Mouse (Mus musculus): Measurements from ENCODE around the gene Inava. TPM values are rescaled to one million over a fixed set of nuclear protein-coding genes. Genes with fewer than 3 reads are reported as not detected.
A peak's percentile ranks its signal among the peaks of the same experiment; 100 is the strongest.

The Inava gene
- 2.8 and 3.3 TPM in 2 replicates for polyA plus RNA-seq (2012; rRNA removed)

DNA sequence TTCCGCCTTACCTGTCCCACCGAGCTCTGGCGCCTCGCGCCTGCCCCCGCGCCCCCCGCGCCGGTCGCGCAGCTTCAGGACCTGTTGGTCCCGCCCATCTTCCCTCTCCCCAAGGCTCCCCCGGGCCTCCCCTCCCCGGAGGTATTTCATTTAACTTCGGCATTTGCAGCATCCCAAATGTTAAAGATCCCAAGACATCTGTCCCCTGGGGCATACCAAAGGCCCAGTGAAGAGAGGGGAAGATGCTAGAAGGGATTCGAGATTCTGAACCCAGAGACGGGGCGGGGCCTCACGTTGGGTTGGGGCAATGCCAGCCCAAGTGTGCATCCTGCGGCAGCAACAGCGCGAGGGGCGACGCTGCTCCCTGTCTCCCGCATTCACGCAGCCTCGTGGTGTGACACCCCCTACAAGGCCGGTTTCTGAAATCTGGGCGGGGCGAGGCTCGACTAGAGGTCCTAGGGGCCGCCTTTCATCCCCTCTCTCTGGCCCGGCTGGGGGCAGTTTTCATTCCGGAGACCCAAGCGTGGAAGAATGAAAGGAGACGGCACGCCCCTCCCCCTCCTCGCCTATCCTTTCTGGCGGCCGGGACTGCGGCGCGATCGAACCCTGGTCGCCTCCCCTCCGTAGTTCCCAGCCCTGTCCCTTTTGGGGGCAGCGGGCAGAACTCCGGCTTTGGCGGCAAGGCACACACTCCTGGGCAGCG, at the start of gene Inava:
Inava (minus strand) TSS at position 373 of the 703 bp plus-strand sequence.
- peak in 1 of 2 experiments; percentile 36 for DNase-seq (ENCODE audit: extremely low spot score in 1 of 2, low spot score in 1 of 2)

DNA sequence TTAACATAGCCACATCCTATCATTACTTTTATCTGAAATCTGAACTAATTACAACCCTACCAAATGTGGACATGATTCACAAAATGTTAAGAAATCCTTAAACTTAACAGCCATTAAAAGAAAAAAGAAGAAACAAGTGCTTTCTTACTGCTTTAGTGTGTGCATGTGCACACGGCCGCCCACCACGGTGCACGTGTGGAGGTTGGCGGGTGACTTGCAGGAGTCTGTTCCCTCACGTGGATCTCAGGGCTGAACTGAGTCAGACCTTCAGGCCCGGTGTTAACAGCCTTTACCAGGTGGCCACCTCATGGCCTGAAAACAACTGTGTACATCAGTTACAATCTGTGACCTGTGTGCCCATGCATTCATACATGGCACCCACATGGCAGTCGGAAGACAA, 43.3 kb upstream of the Inava start:
- DNase-seq (ENCODE audit: extremely low spot score in 1 of 2, low spot score in 1 of 2) = no peak

DNA sequence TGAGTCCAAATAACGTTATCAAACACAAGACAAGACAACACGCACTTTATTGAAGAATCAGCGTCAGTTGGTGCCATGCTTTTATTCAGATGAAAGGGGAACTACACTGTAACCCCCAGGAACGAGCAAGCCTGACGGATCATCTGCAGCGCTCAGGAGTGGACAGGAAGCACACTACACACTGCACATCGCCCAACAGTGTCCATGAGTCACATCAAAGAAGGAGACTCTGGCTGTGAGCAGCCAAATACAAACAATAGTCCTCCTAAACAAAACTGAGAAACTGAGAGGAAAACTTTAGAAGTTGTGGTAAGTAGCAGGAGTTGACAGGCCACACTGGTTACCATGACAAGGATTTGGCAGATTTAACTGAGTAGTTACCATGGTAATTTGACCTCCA, 34.2 kb upstream of the Inava start:
- DNase-seq (ENCODE audit: extremely low spot score in 1 of 2, low spot score in 1 of 2) = no peak

DNA sequence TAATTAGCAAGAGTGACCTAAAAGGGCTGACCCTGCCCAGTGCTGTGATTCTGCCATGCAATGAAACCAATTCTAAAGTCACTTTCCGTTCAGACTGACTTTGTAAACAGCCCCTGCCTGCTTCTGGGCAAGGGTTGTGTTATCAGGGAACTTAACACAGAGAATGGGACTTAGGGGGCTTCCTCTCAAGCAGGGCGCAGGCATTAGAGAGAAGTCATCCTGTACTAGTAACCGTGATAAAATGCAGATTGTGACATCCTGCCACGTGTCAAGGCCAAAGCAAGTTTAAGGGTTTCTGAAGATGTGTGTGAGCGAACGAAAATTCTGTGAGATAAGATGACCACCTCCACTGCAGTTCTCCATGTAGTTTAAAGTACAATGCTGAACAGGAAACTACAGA, 32.1 kb upstream of the Inava start:
- DNase-seq (ENCODE audit: extremely low spot score in 1 of 2, low spot score in 1 of 2) = no peak

DNA sequence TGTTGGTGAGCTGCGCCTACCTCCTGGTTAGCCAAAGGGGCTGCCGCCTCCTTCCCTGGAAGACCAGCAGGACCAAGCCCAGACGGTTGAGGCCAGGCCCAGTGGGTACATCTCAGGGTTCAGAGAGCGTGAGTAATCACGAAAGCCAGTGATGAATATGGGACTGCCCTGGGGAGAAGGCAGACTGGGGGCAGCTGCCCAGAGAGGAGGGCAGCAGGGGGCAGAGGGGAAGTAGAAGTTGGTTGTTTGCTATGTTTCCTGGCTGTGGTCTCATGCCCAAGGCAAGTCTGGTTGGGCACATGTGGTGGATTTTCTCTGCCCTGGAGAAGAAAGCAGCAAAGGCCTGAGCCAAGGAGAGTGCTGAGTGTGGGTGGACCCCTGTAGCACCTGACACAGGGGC, 29.3 kb upstream of the Inava start:
- DNase-seq (ENCODE audit: extremely low spot score in 1 of 2, low spot score in 1 of 2) = no peak

DNA sequence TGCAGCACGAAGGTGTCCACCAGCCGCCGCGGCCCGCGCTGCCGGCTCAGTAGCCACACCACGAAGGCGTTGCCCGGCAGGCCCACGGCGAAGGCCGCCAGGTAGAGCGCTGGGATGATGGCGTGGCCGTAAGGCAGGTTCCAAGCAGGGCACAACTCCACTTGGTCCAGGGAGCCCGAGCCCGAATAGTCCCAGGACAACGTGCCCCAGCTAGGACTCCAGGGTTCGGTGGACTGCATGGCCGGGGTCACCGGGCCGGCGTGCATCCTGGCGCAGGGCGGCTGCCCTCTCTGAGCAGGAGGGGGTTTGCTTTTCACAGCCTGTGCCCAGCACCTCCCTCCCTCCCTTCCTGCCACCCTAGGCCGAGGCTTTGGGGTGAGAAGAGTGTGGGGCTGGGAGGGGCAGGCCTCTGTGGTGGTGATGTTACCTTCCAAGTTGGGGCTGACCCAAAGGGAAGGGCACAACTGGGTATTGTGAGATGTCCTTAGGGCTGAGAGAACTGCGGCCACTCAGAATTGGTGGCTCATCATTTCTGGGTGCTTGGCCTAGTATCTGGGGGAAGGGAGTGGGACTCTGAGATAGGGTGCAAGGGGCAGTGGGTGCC, 26.7 kb upstream of the Inava start, which contains the start of gene Gpr25:
Gpr25 (minus strand) TSS at position 239 of the 604 bp plus-strand sequence.
- no peak for DNase-seq (ENCODE audit: extremely low spot score in 1 of 2, low spot score in 1 of 2)

DNA sequence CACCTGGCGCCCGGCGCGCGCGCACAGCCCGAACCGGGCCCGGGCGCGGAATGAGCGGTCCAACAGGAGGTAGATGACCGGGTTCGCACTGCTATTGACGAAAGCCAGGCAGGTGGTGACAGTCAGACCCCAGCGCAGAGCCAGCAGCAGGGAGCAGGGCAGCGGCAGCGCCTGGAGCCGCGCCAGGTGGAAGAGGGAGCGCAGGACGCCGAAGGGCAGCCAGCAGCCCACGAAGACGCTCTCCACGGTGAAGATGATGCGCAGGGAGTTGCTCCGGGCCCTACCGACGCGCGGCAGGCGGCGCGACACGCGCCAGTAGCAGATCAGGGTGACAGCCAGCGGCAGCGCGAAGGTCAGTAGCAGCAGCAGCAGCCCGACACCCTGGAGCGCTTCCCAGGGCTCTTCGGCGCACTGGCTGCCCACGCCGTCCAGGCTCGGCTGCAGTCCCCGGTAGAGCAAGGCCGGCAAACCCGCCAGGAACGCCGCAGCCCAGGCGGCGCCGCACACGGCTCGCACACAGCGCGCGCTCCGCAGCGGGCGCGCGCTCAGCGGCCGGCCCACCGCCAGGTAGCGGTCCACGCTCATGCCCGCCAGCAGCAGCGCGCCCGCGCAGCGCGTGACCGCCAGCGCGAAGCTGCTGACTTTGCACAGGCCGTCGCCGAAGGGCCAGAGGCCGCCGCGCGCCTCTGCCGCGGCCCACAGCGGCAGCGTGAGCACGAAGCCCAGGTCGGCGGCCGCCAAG, 26.0 kb upstream of the Inava start:
- DNase-seq (ENCODE audit: extremely low spot score in 1 of 2, low spot score in 1 of 2) = peak in 1 of 2 experiments; percentile 68

DNA sequence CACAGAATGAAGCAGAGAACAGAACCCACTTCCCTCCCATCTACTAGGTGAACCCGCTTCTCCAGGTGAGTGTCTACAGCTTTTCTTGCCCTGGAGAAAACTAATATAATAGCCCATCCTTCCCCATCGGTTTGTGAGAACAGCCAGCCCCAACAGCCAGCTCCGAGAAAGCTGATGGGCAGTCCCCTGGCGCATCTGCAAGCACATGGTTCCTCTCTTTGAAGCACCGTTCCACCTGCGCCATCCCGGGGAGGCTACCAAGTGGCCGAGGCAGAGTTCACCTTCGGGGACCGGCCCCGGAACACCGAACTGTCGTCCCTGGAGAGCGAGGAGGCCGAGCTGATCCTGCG, 25.5 kb upstream of the Inava start:
- no peak for DNase-seq (ENCODE audit: extremely low spot score in 1 of 2, low spot score in 1 of 2)

DNA sequence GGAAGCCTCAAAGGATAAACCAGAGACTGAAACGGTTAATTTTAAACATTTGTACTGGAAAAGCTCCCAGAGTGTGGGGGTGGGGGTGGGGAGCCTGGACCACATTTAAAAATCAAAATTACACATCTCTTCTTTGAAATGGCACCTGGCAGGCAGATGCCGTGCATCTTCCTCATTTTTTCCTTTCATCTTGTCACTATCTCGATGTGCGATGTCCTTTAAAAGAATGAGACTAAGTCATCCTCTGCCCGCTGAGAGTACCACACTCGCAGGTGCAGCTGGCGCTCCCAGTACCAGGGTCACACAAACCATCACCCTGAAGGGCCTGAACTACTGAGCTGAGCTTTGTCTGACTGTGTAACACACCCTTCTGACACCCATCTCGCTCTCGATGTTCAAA, 24.4 kb upstream of the Inava start:
- no peak for DNase-seq (ENCODE audit: extremely low spot score in 1 of 2, low spot score in 1 of 2)

DNA sequence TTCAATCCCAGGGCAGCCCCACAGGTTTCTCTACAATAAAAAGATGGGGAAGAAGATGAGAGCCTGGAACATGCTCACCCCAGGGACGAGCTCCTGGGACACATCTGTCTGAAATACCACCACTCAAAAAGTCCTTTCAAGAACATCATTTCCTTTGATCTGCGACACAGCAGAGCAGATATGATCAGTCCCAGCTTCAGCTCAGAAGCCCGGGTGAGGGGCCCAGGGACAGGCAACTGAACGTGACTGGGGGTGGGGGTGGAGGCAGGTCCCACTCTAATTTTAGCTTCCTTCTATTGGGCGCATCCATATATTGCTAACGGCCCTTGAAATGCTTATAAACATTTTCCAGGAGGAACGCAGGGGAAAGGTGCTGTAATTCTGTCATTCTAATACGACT, 21.6 kb upstream of the Inava start:
- DNase-seq (ENCODE audit: extremely low spot score in 1 of 2, low spot score in 1 of 2) = no peak

DNA sequence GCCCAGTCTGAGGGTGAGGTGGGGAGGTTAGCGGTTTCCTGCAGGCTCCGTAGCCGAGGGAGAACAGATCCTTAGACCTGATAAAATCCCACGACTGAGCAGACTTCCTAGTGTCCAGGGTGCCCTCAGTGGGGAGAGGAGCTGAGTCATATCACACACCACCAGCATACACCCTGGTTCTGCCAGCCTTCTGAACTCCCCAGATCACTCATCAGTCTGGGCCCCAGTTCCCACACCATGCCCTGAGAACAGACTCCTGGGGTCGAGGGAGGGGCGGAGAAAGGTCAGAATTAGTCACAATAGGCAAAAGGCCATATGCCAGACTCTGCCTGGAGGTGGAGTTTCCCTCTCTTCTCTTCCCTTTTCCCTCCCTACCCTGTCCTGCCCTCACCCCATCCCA, 21.1 kb upstream of the Inava start:
- no peak for DNase-seq (ENCODE audit: extremely low spot score in 1 of 2, low spot score in 1 of 2)

DNA sequence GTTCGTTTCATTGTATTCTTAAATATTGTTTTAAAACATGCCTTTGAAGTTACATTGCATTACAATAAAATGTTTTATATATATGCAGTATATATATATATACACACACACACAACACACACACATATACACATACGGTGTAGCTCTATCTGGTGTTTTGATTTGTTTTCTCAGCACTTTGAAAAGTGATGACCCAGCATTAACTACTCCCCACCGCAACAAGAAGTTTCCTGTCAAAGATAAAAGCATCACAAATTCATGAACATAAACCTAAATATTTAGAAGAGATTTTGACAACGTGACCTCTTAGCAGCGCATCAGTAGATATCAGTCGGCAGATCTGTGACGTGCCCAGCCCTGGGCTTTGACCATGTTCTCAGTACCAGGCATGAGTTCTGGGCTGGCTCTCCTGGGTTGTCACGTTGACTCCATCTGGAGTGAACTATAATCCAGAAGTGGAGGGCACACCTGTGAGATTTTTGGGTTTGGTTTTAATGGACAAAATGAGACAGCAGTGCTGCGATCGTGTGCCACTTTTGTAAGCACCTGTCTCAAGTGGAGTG, 20.5 kb upstream of the Inava start:
- DNase-seq (ENCODE audit: extremely low spot score in 1 of 2, low spot score in 1 of 2) = no peak

DNA sequence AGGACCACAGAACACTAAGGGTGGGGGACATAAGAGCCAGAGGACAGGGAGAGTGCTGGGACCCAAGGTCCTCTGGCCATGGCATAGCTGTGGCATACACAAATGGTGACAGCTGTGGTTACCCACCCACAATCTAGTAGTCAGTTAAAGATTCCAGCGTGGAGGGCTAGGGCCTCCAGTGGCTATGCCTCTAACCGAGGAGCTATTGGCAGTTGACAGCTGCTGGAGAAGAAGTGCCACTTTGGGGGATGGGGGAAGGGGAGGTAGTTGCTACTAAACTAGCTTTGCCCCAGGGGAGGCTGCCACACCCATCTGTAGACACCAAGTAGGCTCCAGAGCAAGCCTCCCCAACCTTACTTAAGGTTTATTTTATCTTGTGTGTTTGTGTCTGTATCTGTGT, 19.4 kb upstream of the Inava start:
- DNase-seq (ENCODE audit: extremely low spot score in 1 of 2, low spot score in 1 of 2) = no peak

DNA sequence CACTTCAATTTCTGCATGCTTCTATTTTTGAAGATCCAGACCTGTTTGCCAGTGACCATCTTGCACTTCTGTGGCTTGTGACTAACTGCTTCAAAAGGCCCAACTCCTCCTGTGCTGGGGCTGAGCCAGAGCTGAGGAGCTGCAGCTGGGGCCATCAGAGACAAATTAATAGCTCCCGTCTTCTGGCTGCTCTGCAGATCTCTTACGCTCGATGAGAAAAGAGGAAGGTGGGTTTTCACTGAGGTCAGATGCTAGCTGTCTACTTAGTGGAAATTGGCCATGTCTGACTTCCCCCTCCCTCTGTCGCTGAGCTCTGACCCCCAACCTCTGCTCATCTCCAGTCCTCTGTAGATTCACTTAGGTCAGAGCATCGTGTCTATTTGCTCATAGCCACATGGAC, 15.6 kb upstream of the Inava start:
- DNase-seq (ENCODE audit: extremely low spot score in 1 of 2, low spot score in 1 of 2) = no peak

DNA sequence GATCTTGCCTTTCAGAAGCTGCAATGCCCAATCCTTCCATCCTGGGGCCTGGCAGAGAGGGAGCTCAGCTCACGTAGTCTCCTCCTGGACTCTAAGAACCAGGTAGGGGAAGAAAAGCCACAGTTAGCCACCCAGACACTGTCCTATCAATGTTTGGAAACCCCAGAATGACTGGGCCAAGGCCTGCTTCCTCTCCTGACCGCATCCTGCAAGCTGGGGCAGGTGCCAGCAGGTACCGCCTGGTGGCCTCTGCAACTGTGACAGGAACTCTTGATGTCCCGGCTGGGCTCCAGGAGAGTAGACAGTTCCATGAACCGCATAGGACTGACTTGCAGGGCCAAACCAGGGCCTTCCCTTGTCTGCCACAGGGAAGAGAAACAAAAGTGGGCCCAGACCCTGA, 13.3 kb upstream of the Inava start:
- DNase-seq (ENCODE audit: extremely low spot score in 1 of 2, low spot score in 1 of 2) = no peak

DNA sequence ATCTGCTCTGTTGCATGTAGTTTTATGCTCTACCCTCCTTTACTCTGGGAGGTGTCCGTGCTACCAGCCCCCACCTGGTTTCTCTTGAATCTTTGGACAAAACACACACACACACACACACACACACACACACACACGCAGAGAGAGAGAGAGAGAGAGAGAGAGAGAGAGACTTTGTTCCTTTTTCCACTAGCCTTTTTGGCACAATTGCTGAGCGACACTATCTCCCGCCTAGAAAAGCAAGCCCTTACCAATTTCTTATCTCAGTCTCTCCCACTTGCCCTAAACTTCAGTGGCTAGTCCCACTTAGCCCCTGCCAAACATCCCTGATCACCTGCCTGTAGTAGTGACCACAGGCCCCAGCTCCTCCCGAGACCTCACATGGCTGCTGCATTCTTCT, 10.4 kb upstream of the Inava start:
- DNase-seq (ENCODE audit: extremely low spot score in 1 of 2, low spot score in 1 of 2) = no peak

DNA sequence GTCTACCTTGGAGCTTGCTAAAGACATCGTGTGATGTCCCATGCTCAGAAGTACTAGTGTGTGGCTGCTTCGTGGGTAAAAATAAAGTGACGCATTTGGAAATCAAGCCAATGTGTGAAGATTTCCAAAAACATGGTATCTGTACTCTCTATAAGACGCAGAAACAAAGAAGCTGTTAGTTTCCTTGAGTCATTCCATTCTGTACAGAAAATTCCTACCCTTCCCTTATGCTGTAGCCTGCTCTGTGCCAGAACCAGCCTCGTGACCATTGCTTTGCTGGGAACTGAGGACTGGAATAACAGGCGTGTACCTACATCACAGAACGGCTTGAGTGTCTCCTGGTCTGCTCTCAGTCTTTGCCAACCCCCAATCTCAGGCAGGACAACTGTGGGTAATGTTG, 7.7 kb upstream of the Inava start:
- no peak for DNase-seq (ENCODE audit: extremely low spot score in 1 of 2, low spot score in 1 of 2)

DNA sequence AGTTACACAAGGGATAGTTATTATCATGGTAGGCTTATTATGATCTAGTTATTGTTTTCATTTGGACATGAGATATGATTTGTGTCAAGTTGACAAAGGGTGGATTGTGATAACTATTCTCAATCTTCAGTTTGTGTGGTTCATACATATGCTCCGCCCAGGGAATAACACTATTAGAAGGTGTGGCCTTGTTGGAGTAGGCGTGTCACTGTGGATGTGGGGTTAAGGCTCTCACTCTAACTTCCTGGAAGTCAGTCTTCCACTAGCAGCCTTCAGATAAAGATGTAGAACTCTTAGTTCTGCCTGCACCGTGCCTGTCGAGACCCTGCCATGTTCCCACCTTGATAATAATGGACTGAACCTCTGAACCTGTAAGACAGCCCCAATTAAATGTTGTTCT, 4.4 kb upstream of the Inava start:
- no peak for DNase-seq (ENCODE audit: extremely low spot score in 1 of 2, low spot score in 1 of 2)

DNA sequence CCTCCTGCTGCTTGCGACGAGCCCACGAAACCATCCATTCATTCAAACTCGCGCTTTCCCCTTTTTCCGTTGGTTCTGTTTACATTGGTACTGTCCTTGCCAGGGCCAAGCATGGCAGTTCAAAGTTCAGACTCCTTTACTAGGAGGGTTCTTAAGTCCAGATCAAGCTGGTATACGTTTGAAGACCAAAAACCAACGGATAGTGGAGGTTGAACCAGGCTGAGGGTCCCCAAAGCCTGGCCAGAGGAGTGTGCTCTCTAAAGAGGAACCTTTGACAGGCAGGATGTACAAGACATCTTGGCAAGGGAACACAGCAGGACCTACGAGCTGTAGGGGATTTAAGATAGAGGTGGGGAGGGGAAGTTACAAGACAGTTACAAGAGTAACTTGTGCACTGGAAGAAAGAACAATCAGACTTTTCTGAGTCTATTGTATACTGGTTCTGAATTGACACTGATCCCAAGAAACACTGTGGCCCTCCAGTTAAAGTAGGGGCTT, 580 bp upstream of the Inava start:
- DNase-seq (ENCODE audit: extremely low spot score in 1 of 2, low spot score in 1 of 2) = no peak

DNA sequence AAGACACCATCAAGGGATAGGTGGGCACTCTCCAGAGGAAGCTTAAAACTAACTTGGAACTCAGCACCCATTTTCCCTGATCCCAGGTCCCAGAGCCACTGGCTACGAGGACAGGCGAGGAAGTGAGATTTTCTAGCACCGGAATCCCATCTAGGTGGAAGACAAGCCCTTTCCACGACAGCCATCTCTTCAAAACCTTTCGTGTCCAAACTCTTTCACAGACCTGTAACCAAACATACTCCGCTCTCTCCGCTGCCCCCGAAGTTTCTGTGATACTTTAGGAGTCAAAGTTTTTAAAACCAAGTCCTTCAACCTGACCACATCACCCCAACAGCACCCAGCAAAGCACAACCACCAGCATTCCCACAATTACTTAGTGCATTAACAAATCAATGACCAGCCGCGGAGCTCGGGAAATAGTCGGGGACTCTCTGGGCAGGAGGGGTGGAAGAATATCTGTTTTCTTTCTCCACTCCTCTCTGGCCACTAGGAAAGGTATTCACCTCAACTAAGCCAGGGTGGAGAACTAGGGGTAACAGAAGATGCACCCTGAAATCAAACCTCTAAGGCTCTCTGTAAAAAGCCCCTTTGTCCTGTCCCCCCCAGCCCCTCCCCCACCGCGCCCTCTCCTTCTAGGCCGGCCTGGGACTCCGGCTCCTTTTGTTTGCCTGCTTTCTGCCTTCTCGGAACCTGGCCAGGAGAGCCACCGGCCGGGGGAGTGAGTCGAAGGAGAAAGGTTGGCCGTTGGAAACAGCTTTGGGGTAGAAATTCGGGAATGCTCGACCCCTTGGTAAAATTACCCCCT, 876 bp downstream of the Inava start:
- no peak for DNase-seq (ENCODE audit: extremely low spot score in 1 of 2, low spot score in 1 of 2)

All from frontal cortex, adult 2 months (tissue).